In genomic region chr1:51199954-51200353, GRCm38 (mm10) we compare ENCODE assay signal across 13 mouse cellular contexts.
DNase-seq lines count a peak whose midpoint lies in the region; TF ChIP-seq lines count a peak whose summit lies in the region.
"Had no signal": no experiment of that assay in that cellular context is flagged by ENCODE, and none has a peak within 500 bp of the region (broad histone marks: within the 10 kb centered on the region; RNA-seq: fewer than 3 reads in every experiment).

No protein-coding gene starts in this region.

- no peak for TF ChIP-seq CTCF in left cerebral cortex, adult 2 months (IDR thresholded peaks at IDR 0.05)

- H3K4me3 ChIP-seq in left cerebral cortex, adult 2 months: no peak overlapping the region
- H3K4me3 ChIP-seq: embryonic facial prominence, embryonic 10.5 days; embryonic facial prominence, embryonic 12.5 days; forebrain, embryonic 13.5 days; forebrain, embryonic 15.5 days had no signal

- intact Hi-C loops in left cerebral cortex, adult 2 months (cut with DNase I): loop anchor here (1.0 to 5.0 kb wide), 6 partner anchors 43 to 219 kb away; no protein-coding TSS in a partner anchor
- intact Hi-C loops in left cerebral cortex, postnatal 10 days (cut with DNase I): no loop called here

- peak; percentile 13 for DNase-seq in heart, adult 11 months
- DNase-seq in heart, adult 8-10 months (ENCODE audit: low spot score): no peak
- no peak for DNase-seq in left cerebral cortex, adult 2 months (ENCODE audit: extremely low spot score in 1 of 2, low spot score in 2 of 2)
- no peak for DNase-seq in left cerebral cortex, postnatal 10 days (ENCODE audit: extremely low spot score in 1 of 2, low spot score in 2 of 2)
- no peak for DNase-seq in right cerebral cortex, adult 2 months (ENCODE audit: low spot score in 2 of 2)
- DNase-seq: adrenal gland, adult 2 months; adrenal gland, postnatal 10 days; adrenal gland, postnatal 25 days; B cell, adult 2 months had no signal

- H3K27ac ChIP-seq in left cerebral cortex, adult 2 months: peak overlapping the region; percentile 50
- H3K27ac ChIP-seq: embryonic facial prominence, embryonic 10.5 days; embryonic facial prominence, embryonic 12.5 days; forebrain, embryonic 13.5 days had no signal
